18 mouse cellular contexts compared by ENCODE assay signal in genomic region chr9:32520821-32521220, GRCm38 (mm10). TPM values are rescaled to one million over a fixed set of nuclear protein-coding genes. Genes with fewer than 3 reads are reported as not detected.
A peak's percentile ranks its signal among the peaks of the same experiment; 100 is the strongest.
DNase-seq lines count a peak whose midpoint lies in the region; ATAC-seq lines count a peak whose summit lies in the region.
"Had no signal": no experiment of that assay in that cellular context is flagged by ENCODE, and none has a peak within 500 bp of the region (broad histone marks: within the 10 kb centered on the region; RNA-seq: fewer than 3 reads in every experiment).

No protein-coding gene starts in this region.

- 0 out of 2 replicates have a peak overlapping the region, but pooled peaks have one; percentile 44 for H3K27ac ChIP-seq in heart, embryonic 12.5 days (ENCODE audit: poor library complexity, severe bottlenecking)
- peak overlapping the region; percentile 65 for H3K27ac ChIP-seq in liver, embryonic 12.5 days
- no peak overlapping the region for H3K27ac ChIP-seq in kidney, embryonic 16.5 days (ENCODE audit: low read length)
- H3K27ac ChIP-seq: hindbrain, embryonic 15.5 days; left cerebral cortex, adult 2 months; neural tube, embryonic 12.5 days had no signal

- H3K9ac ChIP-seq in heart, embryonic 12.5 days: no peak overlapping the region
- no peak overlapping the region for H3K9ac ChIP-seq in liver, embryonic 12.5 days
- no peak overlapping the region for H3K9ac ChIP-seq in kidney, embryonic 16.5 days (replicated peaks; ENCODE audit: low read length)
- H3K9ac ChIP-seq: forebrain, postnatal 0 days; hindbrain, embryonic 15.5 days; neural tube, embryonic 12.5 days had no signal

- 40% methylated on average over 6 of the region's 6 CpGs for WGBS in heart, embryonic 12.5 days
- WGBS in liver, embryonic 12.5 days (ENCODE audit: insufficient replicate concordance): 27% methylated on average over 6 of the region's 6 CpGs
- WGBS in kidney, embryonic 16.5 days: 69% methylated on average over 6 of the region's 6 CpGs

- no peaks in the 10 kb centered on the region for H3K9me3 ChIP-seq in heart, embryonic 12.5 days (replicated peaks)
- H3K9me3 ChIP-seq in liver, embryonic 12.5 days (replicated peaks): no peaks in the 10 kb centered on the region
- H3K9me3 ChIP-seq in kidney, embryonic 16.5 days (ENCODE audit: low read length): no peaks in the 10 kb centered on the region
- H3K9me3 ChIP-seq: hindbrain, embryonic 15.5 days; neural tube, embryonic 12.5 days had no signal

- no peak for DNase-seq in heart, adult 8-10 months (ENCODE audit: low spot score)
- DNase-seq in thymus, postnatal 14 days: peak; percentile 23
- no peak for DNase-seq in thymus, postnatal 36 days
- DNase-seq in T-cell, adult 2 months (ENCODE audit: low spot score): no peak
- DNase-seq: cerebellum, adult 9-10 months; forebrain, postnatal 0 days; gastrocnemius, postnatal 10 days; kidney, adult 18-20 months; midbrain, embryonic 14.5 days had no signal

- H3K4me1 ChIP-seq in heart, embryonic 12.5 days (replicated peaks): peaks cover 58% of the 10 kb centered on the region
- peaks cover 75% of the 10 kb centered on the region for H3K4me1 ChIP-seq in liver, embryonic 12.5 days
- peaks cover 15% of the 10 kb centered on the region for H3K4me1 ChIP-seq in kidney, embryonic 16.5 days (ENCODE audit: insufficient read depth, low read length)
- H3K4me1 ChIP-seq: hindbrain, embryonic 15.5 days; neural tube, embryonic 12.5 days had no signal

- no peak for ATAC-seq in heart, embryonic 12.5 days (ENCODE audit: insufficient number of reproducible peaks, low FRiP score)
- ATAC-seq in liver, embryonic 12.5 days: no peak
- no peak for ATAC-seq in kidney, embryonic 16.5 days (ENCODE audit: low FRiP score, low TSS enrichment)
- ATAC-seq: forebrain, postnatal 0 days; lung, postnatal 0 days had no signal

- H3K27me3 ChIP-seq in heart, embryonic 12.5 days (replicated peaks): no peaks in the 10 kb centered on the region
- peaks cover 4% of the 10 kb centered on the region; the same call in 1 of the 2 replicates for H3K27me3 ChIP-seq in liver, embryonic 12.5 days (replicated peaks)
- H3K27me3 ChIP-seq in kidney, embryonic 16.5 days (ENCODE audit: insufficient read depth, low read length): no peaks in the 10 kb centered on the region
- H3K27me3 ChIP-seq: CH12.LX; hindbrain, embryonic 15.5 days; neural tube, embryonic 12.5 days had no signal

- no peak overlapping the region for H3K4me3 ChIP-seq in heart, embryonic 12.5 days
- H3K4me3 ChIP-seq in liver, embryonic 12.5 days: no peak overlapping the region
- H3K4me3 ChIP-seq in kidney, embryonic 16.5 days (ENCODE audit: low read length): no peak overlapping the region
- H3K4me3 ChIP-seq: erythroblast, embryonic 14.5 days; hindbrain, embryonic 15.5 days; left cerebral cortex, adult 2 months; neural tube, embryonic 12.5 days had no signal

- H3K4me2 ChIP-seq in heart, embryonic 12.5 days: 0 out of 2 replicates have a peak overlapping the region, but pooled peaks have one; percentile 3
- H3K4me2 ChIP-seq in liver, embryonic 12.5 days: no peak overlapping the region
- H3K4me2 ChIP-seq in kidney, embryonic 16.5 days (replicated peaks; ENCODE audit: low read depth, low read length): no peak overlapping the region
- H3K4me2 ChIP-seq: hindbrain, embryonic 15.5 days; neural tube, embryonic 12.5 days had no signal

- H3K36me3 ChIP-seq in heart, embryonic 12.5 days: no peaks in the 10 kb centered on the region
- H3K36me3 ChIP-seq in liver, embryonic 12.5 days: no peaks in the 10 kb centered on the region
- H3K36me3 ChIP-seq in kidney, embryonic 16.5 days (ENCODE audit: insufficient read depth, low read length): no peaks in the 10 kb centered on the region
- H3K36me3 ChIP-seq: hindbrain, embryonic 15.5 days; neural tube, embryonic 12.5 days had no signal

RNA-seq across cellular contexts. Expression of gene Fli1, which starts 21.8 kb away (rescaled TPM):
- 20.1 and 20.2 TPM in 2 replicates for polyA plus RNA-seq in heart, embryonic 12.5 days (2016; fragmentation: Nextera tagmentation; extraction: Ambion mirVana)
- total RNA-seq in heart, adult 8-10 months (2022): 10 to 100 TPM; 18.5 to 30.7 (median 20.8) TPM
- 15.3 and 16.2 TPM in 2 replicates for polyA plus RNA-seq in liver, embryonic 12.5 days (2016; fragmentation: Nextera tagmentation; extraction: Ambion mirVana)
- 29.4 and 30.3 TPM in 2 replicates for polyA plus RNA-seq in kidney, embryonic 16.5 days (2015; fragmentation: Nextera tagmentation; extraction: Ambion mirVana)
